Mouse (Mus musculus): ENCODE measurements at regions not wholly inside any gene's neighbourhood (a gene's known extent, or its start where the extent isn't known, plus 50 kb on each side); places are given as distances from the start of the nearest gene placed in this dataset.
"Not testable (repeated sequence)": the region's sequence is repeated elsewhere in the genome, so short reads cannot be mapped to it uniquely, and the experiment has no call there.

- not testable (repeated sequence) for H3K27me3 ChIP-seq (ENCODE audit: control insufficient read depth, insufficient read depth, low read depth, low read length); H3K4me1 ChIP-seq (ENCODE audit: control insufficient read depth, insufficient read depth, low read length); H3K27ac ChIP-seq (ENCODE audit: low read length); H3K36me3 ChIP-seq (ENCODE audit: control insufficient read depth, insufficient read depth, low read length); H3K9ac ChIP-seq (ENCODE audit: low read depth, low read length); ATAC-seq; H3K4me3 ChIP-seq (ENCODE audit: low read depth, low read length); H3K4me2 ChIP-seq (ENCODE audit: low read length); H3K9me3 ChIP-seq (replicated peaks; ENCODE audit: control insufficient read depth, low read length, poor library complexity, severe bottlenecking)
- WGBS: 92% methylated on average over 8 of the region's 8 CpGs
These were observed 121.2 kb downstream of the Rps12 start for GRCm38 (mm10) chr10:23665916-23666315.

- H3K4me3 ChIP-seq (ENCODE audit: low read depth, low read length): no peak overlapping the region
- H3K36me3 ChIP-seq (ENCODE audit: control insufficient read depth, insufficient read depth, low read length): no peaks in the 10 kb centered on the region
- H3K4me2 ChIP-seq (ENCODE audit: low read length): no peak overlapping the region
- WGBS: 92% methylated on average over 4 of the region's 4 CpGs
- ATAC-seq: no peak
- no peak overlapping the region for H3K9ac ChIP-seq (ENCODE audit: low read depth, low read length)
- H3K9me3 ChIP-seq (replicated peaks; ENCODE audit: control insufficient read depth, low read length, poor library complexity, severe bottlenecking): no peaks in the 10 kb centered on the region
- H3K4me1 ChIP-seq (ENCODE audit: control insufficient read depth, insufficient read depth, low read length): no peaks in the 10 kb centered on the region
- H3K27me3 ChIP-seq (ENCODE audit: control insufficient read depth, insufficient read depth, low read depth, low read length): no peaks in the 10 kb centered on the region
- no peak overlapping the region for H3K27ac ChIP-seq (ENCODE audit: low read length)
These were observed 160.9 kb downstream of the Rps12 start for GRCm38 (mm10) chr10:23626201-23626600.

GRCm38 (mm10) chr10:23612030-23612429 lies 175.0 kb downstream of the Rps12 start:
- Histone ChIP-seq H3K4me2 (ENCODE audit: low read length) (no peak overlapping the region), H3K9me3 (replicated peaks; ENCODE audit: control insufficient read depth, low read length, poor library complexity, severe bottlenecking) (no peaks in the 10 kb centered on the region), H3K4me1 (ENCODE audit: control insufficient read depth, insufficient read depth, low read length) (no peaks in the 10 kb centered on the region), H3K9ac (ENCODE audit: low read depth, low read length) (no peak overlapping the region), H3K27ac (ENCODE audit: low read length) (no peak overlapping the region), H3K27me3 (ENCODE audit: control insufficient read depth, insufficient read depth, low read depth, low read length) (no peaks in the 10 kb centered on the region), H3K4me3 (ENCODE audit: low read depth, low read length) (no peak overlapping the region), H3K36me3 (ENCODE audit: control insufficient read depth, insufficient read depth, low read length) (no peaks in the 10 kb centered on the region)
- ATAC-seq: no peak
- WGBS: 94% methylated on average over 2 of the region's 2 CpGs

GRCm38 (mm10) chr10:23611183-23611582 lies 175.9 kb downstream of the Rps12 start:
- Histone ChIP-seq H3K4me2 (ENCODE audit: low read length) (no peak overlapping the region), H3K27ac (ENCODE audit: low read length) (no peak overlapping the region), H3K4me3 (ENCODE audit: low read depth, low read length) (no peak overlapping the region), H3K4me1 (ENCODE audit: control insufficient read depth, insufficient read depth, low read length) (no peaks in the 10 kb centered on the region), H3K36me3 (ENCODE audit: control insufficient read depth, insufficient read depth, low read length) (no peaks in the 10 kb centered on the region), H3K9ac (ENCODE audit: low read depth, low read length) (no peak overlapping the region), H3K9me3 (replicated peaks; ENCODE audit: control insufficient read depth, low read length, poor library complexity, severe bottlenecking) (no peaks in the 10 kb centered on the region), H3K27me3 (ENCODE audit: control insufficient read depth, insufficient read depth, low read depth, low read length) (no peaks in the 10 kb centered on the region)
- no peak for ATAC-seq
- WGBS: 41% methylated on average over 9 of the region's 9 CpGs

GRCm38 (mm10) chr10:23610485-23610884 lies 176.6 kb downstream of the Rps12 start:
- Histone ChIP-seq H3K9ac (ENCODE audit: low read depth, low read length) (no peak overlapping the region), H3K9me3 (replicated peaks; ENCODE audit: control insufficient read depth, low read length, poor library complexity, severe bottlenecking) (no peaks in the 10 kb centered on the region), H3K4me1 (ENCODE audit: control insufficient read depth, insufficient read depth, low read length) (no peaks in the 10 kb centered on the region), H3K27me3 (ENCODE audit: control insufficient read depth, insufficient read depth, low read depth, low read length) (no peaks in the 10 kb centered on the region), H3K36me3 (ENCODE audit: control insufficient read depth, insufficient read depth, low read length) (no peaks in the 10 kb centered on the region), H3K27ac (ENCODE audit: low read length) (no peak overlapping the region), H3K4me2 (ENCODE audit: low read length) (no peak overlapping the region), H3K4me3 (ENCODE audit: low read depth, low read length) (no peak overlapping the region)
- WGBS: 89% methylated on average over 6 of the region's 6 CpGs
- no peak for ATAC-seq

- no peaks in the 10 kb centered on the region for H3K27me3 ChIP-seq (ENCODE audit: control insufficient read depth, insufficient read depth, low read depth, low read length)
- no peak overlapping the region for H3K9ac ChIP-seq (ENCODE audit: low read depth, low read length)
- WGBS: 74% methylated on average over 3 of the region's 3 CpGs
- no peak for ATAC-seq
- no peaks in the 10 kb centered on the region for H3K36me3 ChIP-seq (ENCODE audit: control insufficient read depth, insufficient read depth, low read length)
- H3K27ac ChIP-seq (ENCODE audit: low read length): no peak overlapping the region
- H3K4me2 ChIP-seq (ENCODE audit: low read length): no peak overlapping the region
- H3K9me3 ChIP-seq (replicated peaks; ENCODE audit: control insufficient read depth, low read length, poor library complexity, severe bottlenecking): no peaks in the 10 kb centered on the region
- no peak overlapping the region for H3K4me3 ChIP-seq (ENCODE audit: low read depth, low read length)
- no peaks in the 10 kb centered on the region for H3K4me1 ChIP-seq (ENCODE audit: control insufficient read depth, insufficient read depth, low read length)
These were observed 177.0 kb downstream of the Rps12 start for GRCm38 (mm10) chr10:23610046-23610445.

- Histone ChIP-seq H3K36me3 (ENCODE audit: control insufficient read depth, insufficient read depth, low read length) (no peaks in the 10 kb centered on the region), H3K9me3 (replicated peaks; ENCODE audit: control insufficient read depth, low read length, poor library complexity, severe bottlenecking) (no peaks in the 10 kb centered on the region), H3K4me2 (ENCODE audit: low read length) (no peak overlapping the region), H3K4me1 (ENCODE audit: control insufficient read depth, insufficient read depth, low read length) (no peaks in the 10 kb centered on the region), H3K27me3 (ENCODE audit: control insufficient read depth, insufficient read depth, low read depth, low read length) (no peaks in the 10 kb centered on the region), H3K9ac (ENCODE audit: low read depth, low read length) (no peak overlapping the region), H3K4me3 (ENCODE audit: low read depth, low read length) (no peak overlapping the region), H3K27ac (ENCODE audit: low read length) (no peak overlapping the region)
- 0 out of 2 replicates have a peak, but pooled peaks have one; percentile 21 for ATAC-seq
- WGBS: 63% methylated on average over 18 of the region's 18 CpGs
These were observed 177.7 kb downstream of the Rps12 start for GRCm38 (mm10) chr10:23609270-23609914.

- Histone ChIP-seq H3K9me3 (replicated peaks; ENCODE audit: control insufficient read depth, low read length, poor library complexity, severe bottlenecking) (no peaks in the 10 kb centered on the region), H3K9ac (ENCODE audit: low read depth, low read length) (no peak overlapping the region), H3K4me2 (ENCODE audit: low read length) (no peak overlapping the region), H3K27ac (ENCODE audit: low read length) (no peak overlapping the region), H3K4me3 (ENCODE audit: low read depth, low read length) (no peak overlapping the region), H3K27me3 (ENCODE audit: control insufficient read depth, insufficient read depth, low read depth, low read length) (no peaks in the 10 kb centered on the region), H3K36me3 (ENCODE audit: control insufficient read depth, insufficient read depth, low read length) (no peaks in the 10 kb centered on the region), H3K4me1 (ENCODE audit: control insufficient read depth, insufficient read depth, low read length) (no peaks in the 10 kb centered on the region)
- no peak for ATAC-seq
- WGBS: 23% methylated on average over 5 of the region's 5 CpGs
These were observed 186.4 kb downstream of the Rps12 start for GRCm38 (mm10) chr10:23600701-23601100.

GRCm38 (mm10) chr10:23595541-23595940 lies 191.5 kb downstream of the Rps12 start:
- H3K4me3 ChIP-seq (ENCODE audit: low read depth, low read length): no peak overlapping the region
- no peak overlapping the region for H3K27ac ChIP-seq (ENCODE audit: low read length)
- ATAC-seq: no peak
- no peak overlapping the region for H3K4me2 ChIP-seq (ENCODE audit: low read length)
- no peaks in the 10 kb centered on the region for H3K4me1 ChIP-seq (ENCODE audit: control insufficient read depth, insufficient read depth, low read length)
- no peaks in the 10 kb centered on the region for H3K36me3 ChIP-seq (ENCODE audit: control insufficient read depth, insufficient read depth, low read length)
- no peaks in the 10 kb centered on the region for H3K27me3 ChIP-seq (ENCODE audit: control insufficient read depth, insufficient read depth, low read depth, low read length)
- H3K9ac ChIP-seq (ENCODE audit: low read depth, low read length): no peak overlapping the region
- H3K9me3 ChIP-seq (replicated peaks; ENCODE audit: control insufficient read depth, low read length, poor library complexity, severe bottlenecking): no peaks in the 10 kb centered on the region
- 86% methylated on average over 3 of the region's 3 CpGs for WGBS
